Mouse (Mus musculus): ENCODE data around the gene Iqca. TPM values are rescaled to one million over a fixed set of nuclear protein-coding genes. Genes with fewer than 3 reads are reported as not detected.

Gene Iqca
- total RNA-seq, 2 experiments from 2014 or later = not detected

DNA sequence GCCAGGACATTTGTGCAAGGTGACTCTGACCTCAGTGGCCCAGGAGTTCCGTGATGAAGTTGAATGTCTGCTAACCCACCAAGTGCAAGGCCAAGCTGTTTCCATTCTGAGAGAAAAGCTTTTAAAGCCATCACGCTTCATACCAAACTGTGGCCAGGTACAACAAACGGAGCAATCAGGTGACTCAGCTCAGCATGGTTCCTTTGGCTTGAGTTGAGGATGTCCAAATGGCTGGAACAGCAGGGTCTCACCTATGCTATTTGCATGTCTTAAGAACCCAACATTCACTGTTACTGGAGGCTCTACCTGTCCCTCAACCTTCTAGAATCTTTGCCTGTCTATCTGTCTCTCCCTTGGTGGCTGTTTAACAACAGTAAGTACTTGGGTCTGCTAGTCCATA lies 93.1 kb downstream of the Iqca start:
- DNase-seq = no peak

DNA sequence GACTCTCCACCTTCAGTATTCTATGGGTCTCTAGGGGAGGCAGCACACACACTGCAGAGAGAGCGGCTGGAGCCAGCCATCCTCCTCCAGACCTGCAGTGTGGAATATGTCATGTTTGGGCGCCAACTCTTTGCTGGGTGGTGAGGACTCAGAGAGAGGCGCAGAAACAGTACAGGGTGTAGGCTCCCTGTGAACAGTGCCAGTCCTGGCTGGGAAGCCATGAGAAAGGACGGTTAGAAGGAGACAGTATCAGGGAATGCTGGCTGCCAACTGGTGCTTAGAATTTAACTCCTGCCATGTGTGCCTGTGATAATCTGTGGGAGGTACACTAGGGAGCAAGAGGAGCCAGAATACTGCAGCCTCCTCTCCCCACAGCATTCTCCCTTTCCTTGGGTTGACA lies 98.2 kb downstream of the Iqca start:
- DNase-seq = no peak

DNA sequence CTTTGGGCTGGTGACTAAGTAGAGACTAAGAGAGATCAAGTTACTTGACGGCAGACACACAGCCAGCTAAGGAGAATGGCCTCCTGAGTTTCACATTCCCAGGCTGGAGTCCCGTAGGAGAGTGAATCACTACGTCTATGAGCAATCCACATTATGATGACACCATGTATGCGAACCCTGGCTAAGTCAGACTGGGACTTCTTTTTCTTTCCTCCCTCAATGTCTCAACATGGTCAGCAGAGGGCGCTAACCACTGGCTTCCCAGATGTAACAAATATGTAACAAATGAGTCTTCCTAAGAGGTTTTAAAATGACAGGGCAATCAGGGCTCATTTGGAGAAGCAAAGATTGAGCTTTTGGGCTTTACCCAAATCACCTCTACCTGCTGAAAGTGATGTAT lies 101.9 kb downstream of the Iqca start:
- DNase-seq = peak; percentile 44

DNA sequence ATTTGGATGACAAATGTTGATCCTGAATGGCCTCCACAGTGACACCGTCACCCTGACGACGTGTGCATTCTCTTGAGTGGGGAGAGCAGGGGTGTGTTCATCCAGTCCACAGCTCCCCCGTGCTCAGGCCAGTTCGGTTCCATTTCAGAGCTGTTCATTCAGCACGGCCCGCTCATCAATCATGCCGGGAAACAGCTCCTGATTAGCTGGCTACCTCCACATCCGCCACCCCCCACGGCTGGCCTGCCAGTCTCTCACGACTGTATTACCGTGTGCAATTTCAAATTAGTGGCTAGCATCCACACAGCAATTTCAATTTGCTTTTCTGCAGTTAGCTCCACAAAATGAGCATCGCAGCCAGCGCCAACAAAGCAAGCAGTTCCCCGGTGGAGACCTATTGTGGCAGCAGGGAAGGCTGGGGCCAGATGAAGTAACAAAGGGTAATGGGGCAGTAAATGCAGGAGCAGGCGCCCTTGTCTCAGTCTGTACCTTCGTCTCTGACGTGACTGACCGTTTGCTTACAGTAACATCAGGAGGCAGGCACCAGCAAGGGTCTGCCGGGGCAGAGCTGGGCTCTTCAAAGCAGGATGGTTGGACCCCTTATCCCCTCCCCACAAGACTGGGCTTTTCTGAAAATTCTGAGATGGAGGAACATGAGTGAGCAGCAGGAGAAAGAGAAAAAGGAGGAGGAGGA lies 103.0 kb downstream of the Iqca start:
- DNase-seq = no peak

DNA sequence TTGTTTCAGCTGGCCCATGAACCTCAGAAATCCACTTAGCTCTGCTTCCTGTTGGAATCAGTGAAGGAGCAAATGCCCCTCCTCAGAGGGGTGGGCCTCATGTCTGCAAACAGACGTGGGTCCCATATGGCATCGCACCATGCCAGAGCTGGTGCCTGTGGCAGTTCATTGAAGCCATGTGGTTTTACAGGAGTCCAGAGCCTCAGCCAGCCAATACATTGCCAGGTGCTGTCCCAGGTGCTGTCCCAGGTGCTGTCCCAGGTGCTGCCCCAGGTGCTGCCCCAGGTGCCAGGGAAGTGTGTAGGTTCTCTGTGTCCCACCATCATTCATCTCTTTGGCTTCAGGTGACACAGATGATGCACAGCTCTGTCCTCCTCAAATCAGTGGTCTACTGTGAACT lies 124.9 kb downstream of the Iqca start:
- DNase-seq = no peak

DNA sequence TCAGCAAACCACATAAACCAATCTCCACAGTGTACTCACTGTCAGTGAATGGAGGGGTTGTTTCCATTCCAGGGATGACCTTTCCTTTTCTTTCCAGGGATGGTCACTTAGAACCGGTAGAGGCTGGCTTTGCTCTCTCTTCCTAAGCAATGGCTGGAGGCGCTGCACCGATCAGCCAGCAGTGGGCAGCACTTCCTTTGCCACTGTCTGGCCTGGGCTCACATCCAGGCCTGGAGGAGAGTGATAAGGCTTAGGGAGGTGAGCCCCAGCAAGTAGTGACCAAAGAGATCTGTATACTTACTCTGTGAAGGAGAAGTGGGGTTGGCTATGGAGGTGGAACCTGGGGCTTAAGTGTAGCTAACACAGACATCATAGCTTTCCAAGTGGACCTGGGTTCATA lies 126.3 kb downstream of the Iqca start:
- peak; percentile 57 for DNase-seq

DNA sequence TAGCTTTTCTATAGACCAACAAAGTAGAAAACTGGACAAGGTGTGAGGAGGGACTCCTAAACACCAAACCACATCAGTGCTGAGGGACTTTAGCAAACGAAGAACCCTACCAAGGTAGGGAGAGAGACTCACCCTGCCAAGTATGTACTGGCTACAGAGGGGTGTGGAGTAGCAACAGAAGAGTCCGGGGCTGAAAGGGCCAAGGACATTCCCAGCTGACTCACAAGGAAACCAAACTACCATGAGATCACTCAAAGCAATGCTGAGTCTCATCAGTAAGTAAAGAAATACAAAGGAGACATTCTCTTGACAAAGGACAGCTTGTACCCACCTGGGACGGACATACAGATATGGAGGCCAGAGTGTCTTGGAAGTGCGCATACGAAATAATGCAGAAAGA lies 132.9 kb downstream of the Iqca start:
- no peak for DNase-seq

DNA sequence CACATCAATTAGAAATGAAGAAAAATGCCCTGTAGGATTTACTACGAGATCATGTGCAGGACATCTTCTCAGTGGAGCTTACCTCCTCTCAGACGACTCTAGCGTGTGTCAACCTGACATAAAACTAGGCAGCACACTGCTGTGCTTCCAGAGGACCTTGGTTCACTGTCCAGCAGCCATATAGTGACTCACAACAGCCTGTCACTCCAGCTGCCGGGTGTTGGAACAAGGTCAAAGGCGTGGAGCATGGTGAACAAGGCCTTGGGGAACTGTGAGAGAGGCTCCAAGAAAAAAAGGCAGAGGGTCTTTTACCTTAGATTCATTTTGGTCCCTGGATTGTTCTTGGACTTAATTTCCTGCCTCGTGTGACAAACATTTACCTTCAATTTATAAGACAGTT lies 135.1 kb downstream of the Iqca start:
- no peak for DNase-seq

DNA sequence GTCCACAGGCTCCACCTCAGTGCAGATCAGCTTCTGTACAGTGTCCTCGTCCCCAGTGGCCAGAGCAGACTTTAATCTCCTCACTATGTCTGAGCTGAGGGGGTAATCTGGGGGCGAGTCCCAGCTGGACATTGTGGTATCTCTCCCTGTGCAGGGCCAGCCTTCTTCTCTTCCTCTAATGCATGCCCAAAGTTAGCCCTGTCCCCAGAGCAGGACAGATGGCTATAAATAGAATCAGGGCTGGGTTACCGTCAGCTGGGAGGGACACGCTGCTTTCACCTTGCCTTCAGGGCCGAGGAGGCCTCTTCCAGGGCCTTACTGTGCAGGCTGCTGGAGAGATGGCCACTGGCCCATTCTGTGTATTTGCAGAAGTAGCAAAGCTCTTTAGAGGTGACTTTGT lies 138.8 kb downstream of the Iqca start, which contains the start of gene Asb18:
Gene Asb18 (minus strand): TSS at position 221 of the 400 bp plus-strand sequence.
- no peak for DNase-seq

DNA sequence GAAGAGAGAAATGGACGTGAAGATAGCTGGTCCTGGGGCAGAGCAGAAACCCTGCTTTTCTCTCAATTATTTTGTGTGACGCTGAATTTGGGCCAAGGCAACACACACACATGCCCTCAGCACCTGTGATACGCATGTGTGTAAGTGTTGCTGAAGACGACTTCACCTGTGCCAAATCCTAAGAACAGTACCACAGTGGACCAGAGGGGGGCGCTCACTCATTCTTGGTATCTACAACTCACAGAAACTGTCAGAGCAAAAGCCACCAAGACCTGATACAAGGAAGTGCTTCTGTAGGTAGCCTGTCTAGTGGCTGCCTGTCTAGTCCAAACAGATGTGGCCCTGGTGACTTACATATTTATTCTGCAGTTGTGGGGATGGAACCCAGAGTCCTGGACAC lies 139.9 kb downstream of the Iqca start:
- no peak for DNase-seq

DNA sequence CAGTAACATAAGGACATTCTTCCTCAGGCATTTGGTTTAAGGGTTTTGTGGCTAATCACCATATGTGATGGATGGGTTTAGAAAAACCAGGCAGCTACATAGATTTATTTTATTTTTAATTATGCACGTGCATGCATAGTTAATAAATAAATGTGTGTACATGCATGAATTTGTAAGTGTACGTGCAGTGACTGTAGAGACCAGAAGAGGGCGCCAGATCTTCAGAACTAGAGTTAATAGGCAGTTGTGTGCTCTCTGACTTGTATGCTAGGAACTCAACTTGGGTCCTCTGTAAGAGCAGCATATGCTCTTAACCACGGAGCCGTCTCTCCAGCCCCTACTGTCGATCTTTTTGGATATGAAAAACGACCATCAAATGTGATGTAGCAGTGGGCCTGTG lies 140.4 kb downstream of the Iqca start:
- DNase-seq = no peak

DNA sequence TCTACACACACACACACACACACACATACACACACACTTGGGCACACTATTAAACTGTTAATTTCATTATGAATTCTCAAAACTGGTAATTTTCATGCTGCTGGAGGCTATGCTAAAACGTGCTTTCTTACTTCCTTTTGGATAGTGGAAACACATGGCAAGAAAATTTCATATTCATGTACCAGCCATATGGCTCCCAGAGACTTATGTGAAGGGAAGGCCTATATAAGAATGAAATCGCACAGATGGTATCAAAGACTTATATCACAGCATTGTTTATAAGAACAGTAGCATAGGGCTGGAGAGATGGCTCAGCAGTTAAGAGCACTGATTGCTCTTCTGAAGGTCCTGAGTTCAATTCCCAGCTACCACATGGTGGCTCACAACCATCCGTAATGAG lies 141.0 kb downstream of the Iqca start:
- no peak for DNase-seq

DNA sequence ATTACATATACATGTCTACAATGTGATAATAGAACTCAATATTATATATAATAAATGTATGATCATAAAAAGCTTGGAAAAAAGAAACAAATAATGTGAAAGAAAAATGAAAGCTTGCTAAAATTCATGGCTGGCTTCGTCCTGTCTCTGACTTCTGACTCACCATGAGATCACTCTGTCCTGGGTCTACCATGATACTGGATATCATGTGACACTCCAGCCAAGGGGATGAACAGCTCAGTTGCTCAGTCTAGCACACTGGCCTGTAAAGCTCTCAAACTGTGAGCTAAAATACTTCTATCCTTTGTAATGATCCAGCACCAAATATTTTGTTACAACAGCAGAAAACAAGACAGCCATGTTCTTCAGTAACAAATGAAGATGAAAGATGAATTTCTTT lies 143.1 kb downstream of the Iqca start:
- no peak for DNase-seq

DNA sequence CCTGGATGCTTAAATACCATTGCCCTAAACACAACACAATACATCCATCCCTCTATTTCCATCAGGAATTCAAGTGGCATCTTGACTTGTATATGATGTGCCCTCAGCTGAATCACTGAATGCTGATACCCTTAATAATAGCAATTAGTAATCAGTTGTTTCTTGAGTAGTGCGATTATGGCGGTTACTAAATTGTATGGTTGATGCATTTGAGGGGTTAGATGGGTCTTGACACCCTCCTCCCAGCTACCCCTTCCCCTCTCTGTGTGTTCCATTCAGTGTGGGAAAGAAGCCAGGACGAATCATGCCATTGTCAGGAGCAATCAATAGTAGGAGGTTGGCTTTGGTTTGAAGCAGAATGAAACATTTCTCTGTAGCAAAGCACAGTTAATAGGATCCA lies 144.0 kb downstream of the Iqca start:
- DNase-seq = no peak

DNA sequence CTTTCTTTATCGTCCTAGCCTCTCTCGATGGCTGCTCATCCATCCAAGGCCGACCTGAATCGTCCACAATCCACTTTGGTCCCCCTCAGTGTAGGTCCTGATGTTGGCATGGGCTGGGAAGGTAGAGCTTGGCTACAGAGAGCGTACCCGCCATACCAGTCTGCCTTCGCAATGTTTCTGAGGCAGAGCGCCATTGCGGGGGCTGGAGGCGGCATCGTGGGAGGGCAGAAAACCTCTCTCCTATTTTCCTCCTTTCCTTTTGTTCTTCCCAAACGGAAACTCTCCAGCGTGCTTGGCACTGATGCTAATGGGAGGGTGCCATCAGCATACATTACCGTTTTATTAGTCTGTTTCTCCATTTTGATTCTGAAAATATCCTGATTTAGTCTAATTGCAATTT lies 146.5 kb downstream of the Iqca start:
- no peak for DNase-seq

DNA sequence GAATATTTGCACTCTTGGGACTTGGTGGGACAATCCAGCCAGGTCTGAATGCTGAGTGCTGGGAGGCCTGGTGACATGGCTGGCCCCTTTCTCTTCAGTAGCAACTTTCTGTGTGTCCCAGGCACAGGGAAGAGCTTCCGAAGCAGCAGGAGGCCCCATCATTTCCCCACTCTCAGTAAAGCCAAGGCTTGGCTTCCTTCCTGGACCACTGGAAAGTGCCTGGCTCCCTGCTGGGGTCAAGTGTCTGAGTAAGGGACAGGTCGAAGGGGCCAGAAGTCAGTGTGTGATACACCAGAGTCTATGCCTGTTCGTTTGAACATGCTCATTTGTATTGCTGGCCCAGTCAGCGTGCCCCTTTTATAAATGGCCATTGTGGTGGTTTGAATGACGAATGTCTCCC lies 152.2 kb downstream of the Iqca start:
- DNase-seq = no peak

DNA sequence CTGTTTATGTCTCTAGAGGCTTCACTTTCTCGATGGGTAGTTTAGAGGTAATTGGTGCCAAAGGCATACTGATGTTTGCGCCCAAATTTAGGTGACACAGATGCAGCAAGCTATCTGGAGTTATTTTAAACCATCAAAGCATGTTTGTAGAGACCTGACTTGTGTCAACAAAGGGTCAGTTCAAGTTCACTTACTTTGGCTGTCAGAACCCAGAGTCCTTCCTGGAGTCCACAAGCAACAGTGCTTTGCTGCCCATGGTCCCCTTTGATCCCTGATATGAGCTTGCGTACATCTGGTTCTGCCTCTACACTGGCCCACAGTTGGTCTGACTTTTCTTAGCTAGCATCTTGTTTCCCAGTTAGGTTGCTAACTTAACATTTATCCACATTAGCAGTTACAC lies 153.3 kb downstream of the Iqca start:
- DNase-seq = no peak

DNA sequence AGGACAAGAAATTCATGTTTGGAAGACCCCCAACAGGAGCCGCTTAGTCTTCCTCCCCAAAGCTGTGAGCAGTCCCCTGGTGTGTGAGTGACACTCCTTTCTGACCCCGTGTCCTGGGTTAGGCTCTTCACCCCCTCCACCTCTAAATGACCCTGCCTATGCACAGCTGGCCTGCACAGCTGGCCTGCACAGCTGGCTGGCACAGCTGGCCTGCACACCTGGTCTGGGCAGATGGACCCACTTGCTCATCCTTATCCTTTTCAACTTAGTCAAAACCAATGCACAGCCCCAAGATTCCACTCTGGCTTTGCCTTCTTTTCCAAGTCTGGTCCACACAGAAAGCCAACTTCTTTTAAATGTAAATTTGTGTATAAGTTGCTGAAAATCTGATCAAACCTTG lies 154.5 kb downstream of the Iqca start:
- no peak for DNase-seq

DNA sequence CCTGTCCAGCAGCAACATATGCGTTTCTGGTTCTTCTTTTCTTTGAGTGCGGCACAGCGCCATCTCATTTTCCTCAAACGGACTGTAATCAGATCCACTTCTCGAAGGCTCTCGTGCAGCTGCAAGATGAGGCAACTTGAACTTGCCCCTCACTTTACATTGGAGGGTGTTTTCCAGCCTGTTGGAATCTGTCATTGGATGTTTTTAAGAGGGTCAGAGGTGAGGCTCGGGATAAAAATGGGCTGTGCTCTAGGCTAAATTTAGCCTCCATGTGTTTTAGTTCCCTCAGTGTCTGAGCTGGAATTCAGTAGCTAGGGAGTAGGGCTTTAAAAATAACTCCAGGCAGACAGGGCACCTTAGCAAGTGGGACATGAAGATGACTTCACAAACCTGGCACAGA lies 155.1 kb downstream of the Iqca start:
- DNase-seq = no peak

DNA sequence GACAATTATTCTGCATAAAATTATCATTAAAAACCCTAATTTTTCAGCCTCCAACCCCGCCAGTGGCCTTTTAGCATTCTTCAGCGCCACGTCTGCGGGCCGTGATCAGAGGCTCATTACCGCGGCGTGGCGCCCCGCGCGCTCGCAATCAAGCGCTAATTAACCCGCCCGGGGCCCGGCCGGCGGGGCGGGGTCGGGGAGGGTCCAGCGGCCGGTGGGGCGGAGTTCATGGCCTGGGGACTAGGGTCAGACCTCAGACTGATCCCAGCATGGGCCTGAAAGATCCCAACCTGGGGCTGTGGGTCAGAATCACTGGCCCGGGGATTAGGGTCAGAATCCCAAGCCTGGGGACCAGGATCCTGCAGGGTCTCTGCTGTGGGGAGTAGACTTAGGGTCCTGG lies 160.9 kb downstream of the Iqca start:
- no peak for DNase-seq

Other genes with a start within 250 kb of the Iqca start
- gene Gbx2, start 222.2 kb downstream of the Iqca start, total RNA-seq (2021) = not detected
- gene Asb18, start 138.7 kb downstream of the Iqca start, total RNA-seq (2021) = 1 to 10 TPM; 5.1 to 5.8 TPM
- gene Ackr3, start 50.6 kb upstream of the Iqca start, total RNA-seq (2021) = 10 to 100 TPM; 16.6 to 16.7 TPM